Mouse (Mus musculus): ENCODE results near the gene Rfk. TPM values are rescaled to one million over a fixed set of nuclear protein-coding genes. Genes with fewer than 3 reads are reported as not detected.
A peak's percentile ranks its signal among the peaks of the same experiment; 100 is the strongest.

Rfk gene
- polyA plus RNA-seq, 1 experiment: 985 TPM

DNA sequence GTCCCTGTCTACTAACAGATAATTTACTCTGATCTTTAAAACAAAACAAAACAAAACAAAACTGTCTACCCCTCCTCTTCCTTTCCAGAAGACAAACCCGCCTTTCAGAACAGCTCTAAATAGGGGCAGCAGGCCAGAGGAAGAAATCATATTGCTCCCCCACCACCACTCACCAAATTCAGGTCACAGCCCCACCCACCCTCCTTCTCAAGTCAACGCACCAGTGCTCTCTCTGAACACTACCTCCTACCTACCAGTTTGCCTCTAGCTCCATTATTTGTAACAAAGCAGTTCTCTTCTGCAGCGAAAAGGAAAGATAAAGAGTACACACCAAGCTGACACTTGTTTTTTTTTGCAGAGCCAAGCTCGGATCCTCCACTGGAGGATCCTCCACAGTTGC lies 38.5 kb upstream of the Rfk start:
- H3K36me3 ChIP-seq (ENCODE audit: control insufficient read depth, insufficient read depth, low read length): no peaks in the 10 kb centered on the region
- H3K4me3 ChIP-seq (ENCODE audit: low read depth, low read length): peak overlapping the region; percentile 26; the same call in 1 of the 2 replicates
- WGBS: 31% methylated on average over 4 of the region's 4 CpGs
- TF ChIP-seq CTCF (IDR thresholded peaks at IDR 0.05; ENCODE audit: extremely low read depth, insufficient read length, insufficient replicate concordance, low read depth, low read length) (no peak), POLR2A (IDR thresholded peaks at IDR 0.05; ENCODE audit: low read depth, low read length) (no peak)
- H3K27me3 ChIP-seq (ENCODE audit: control insufficient read depth, insufficient read depth, low read length): peaks cover 11% of the 10 kb centered on the region
- peaks cover 2% of the 10 kb centered on the region for H3K4me1 ChIP-seq (ENCODE audit: control insufficient read depth, insufficient read depth, insufficient read length, low read length)
- H3K27ac ChIP-seq (ENCODE audit: insufficient read depth, low read depth, low read length): no peak overlapping the region

DNA sequence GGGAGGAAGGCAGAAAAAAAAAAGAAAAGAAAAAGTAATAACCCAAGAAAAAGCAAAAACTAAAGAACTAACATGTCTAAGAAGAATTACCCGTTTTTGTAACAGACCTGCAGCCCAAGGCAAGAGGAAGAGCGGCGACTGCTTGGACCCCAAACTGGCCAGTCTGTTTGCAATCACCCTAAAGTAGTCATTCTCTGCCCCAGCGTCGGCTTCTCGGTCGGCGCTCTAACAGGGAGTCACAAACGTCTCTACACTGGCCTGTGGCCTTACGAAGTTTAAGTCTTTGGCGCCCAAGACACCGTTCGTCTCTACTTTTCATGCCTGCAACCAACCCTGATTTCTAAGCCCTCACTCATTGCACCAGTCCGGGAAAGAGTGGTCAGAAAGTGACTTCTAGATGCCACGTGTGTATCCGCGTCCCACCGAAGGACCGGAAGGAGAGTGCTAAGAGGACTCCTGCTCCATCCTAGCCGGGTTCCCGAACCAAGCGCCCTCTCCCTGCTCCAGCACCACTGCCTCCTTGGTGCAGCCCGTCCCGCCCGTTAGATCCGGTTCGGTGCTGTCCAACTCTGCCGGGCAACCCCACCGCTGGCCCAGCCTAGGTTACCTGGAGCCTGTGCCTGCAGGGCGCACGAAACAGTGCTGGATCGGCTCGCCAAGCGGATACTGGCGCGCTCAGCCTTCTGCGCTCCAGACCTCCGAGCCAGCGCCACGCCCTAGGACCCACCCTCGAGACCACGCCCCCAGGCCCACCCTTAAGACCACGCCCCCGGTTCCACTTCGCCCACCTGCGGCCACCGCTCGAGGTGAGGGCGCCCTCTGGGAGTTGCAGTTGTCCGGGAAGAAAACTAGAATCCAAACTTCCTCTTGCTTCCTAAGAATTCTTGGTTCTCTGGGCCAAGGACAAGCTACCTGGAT lies 37.6 kb upstream of the Rfk start:
- H3K27ac ChIP-seq (ENCODE audit: insufficient read depth, low read depth, low read length): no peak overlapping the region
- TF ChIP-seq CTCF (IDR thresholded peaks at IDR 0.05; ENCODE audit: extremely low read depth, insufficient read length, insufficient replicate concordance, low read depth, low read length) (no peak), POLR2A (IDR thresholded peaks at IDR 0.05; ENCODE audit: low read depth, low read length) (peak; percentile 26; the same call in 1 of the 2 replicates)
- peaks cover 2% of the 10 kb centered on the region for H3K4me1 ChIP-seq (ENCODE audit: control insufficient read depth, insufficient read depth, insufficient read length, low read length)
- 4% methylated on average over 50 of the region's 50 CpGs for WGBS
- H3K36me3 ChIP-seq (ENCODE audit: control insufficient read depth, insufficient read depth, low read length): no peaks in the 10 kb centered on the region
- peaks cover 11% of the 10 kb centered on the region for H3K27me3 ChIP-seq (ENCODE audit: control insufficient read depth, insufficient read depth, low read length)
- peak overlapping the region; percentile 67 for H3K4me3 ChIP-seq (ENCODE audit: low read depth, low read length)

DNA sequence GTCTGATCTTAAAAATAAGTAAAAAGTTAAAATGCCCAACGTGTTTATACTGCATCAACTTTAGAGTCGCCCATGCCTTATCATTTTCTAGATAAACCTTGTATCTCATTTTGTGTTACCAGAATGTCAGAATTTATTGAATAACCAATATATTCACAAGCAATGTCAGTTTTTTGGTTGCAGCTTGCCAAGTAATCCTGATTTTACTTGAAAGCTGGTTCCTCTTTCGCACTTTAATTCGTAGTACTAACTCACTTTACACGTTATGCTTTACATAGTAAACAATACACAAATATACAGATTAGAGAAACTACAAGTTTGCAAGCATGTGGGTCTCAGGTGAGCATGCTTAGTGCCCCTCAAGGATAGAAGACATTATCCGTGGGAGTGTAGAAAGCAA lies 36.9 kb upstream of the Rfk start:
- H3K27ac ChIP-seq (ENCODE audit: insufficient read depth, low read depth, low read length): no peak overlapping the region
- TF ChIP-seq CTCF (IDR thresholded peaks at IDR 0.05; ENCODE audit: extremely low read depth, insufficient read length, insufficient replicate concordance, low read depth, low read length): no peak
- TF ChIP-seq POLR2A (IDR thresholded peaks at IDR 0.05; ENCODE audit: low read depth, low read length): no peak
- H3K4me3 ChIP-seq (ENCODE audit: low read depth, low read length): no peak overlapping the region
- 46% methylated on average over 6 of the region's 6 CpGs for WGBS
- H3K27me3 ChIP-seq (ENCODE audit: control insufficient read depth, insufficient read depth, low read length): peaks cover 11% of the 10 kb centered on the region
- H3K4me1 ChIP-seq (ENCODE audit: control insufficient read depth, insufficient read depth, insufficient read length, low read length): peaks cover 2% of the 10 kb centered on the region
- no peaks in the 10 kb centered on the region for H3K36me3 ChIP-seq (ENCODE audit: control insufficient read depth, insufficient read depth, low read length)

GRCm38 (mm10) chr19:17357391-17357790 lies 36.5 kb upstream of the Rfk start:
- no peak overlapping the region for H3K4me3 ChIP-seq (ENCODE audit: low read depth, low read length)

DNA sequence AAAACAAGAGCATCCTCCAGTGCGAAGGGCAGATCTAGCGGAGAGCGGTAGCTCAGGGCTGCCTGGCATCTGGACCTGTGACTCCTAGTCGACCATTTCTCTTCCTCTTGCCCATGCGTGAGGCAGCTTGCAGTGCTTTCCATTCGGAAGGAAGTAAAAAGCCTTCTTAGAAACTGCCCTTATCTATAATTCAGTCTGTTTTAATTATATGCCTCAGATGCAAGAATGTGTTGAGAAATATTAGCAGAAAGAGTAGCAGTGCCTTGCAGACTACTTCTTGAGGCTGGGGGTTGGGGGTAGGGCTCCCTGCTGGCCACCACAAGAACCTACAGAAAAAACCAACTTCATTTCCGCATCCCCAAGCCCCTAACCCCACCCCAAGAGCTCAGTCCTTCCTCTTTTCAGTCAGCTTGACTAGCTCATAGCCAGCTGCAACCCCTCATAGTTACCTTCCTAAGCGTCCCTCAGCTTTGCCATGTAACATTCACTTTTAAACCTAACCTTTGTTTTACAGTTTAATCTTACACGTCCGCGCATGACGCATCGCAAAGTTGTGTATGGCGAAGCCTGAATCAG lies 34.4 kb upstream of the Rfk start:
- Histone ChIP-seq H3K27me3 (ENCODE audit: control insufficient read depth, insufficient read depth, low read length) (peaks cover 11% of the 10 kb centered on the region), H3K27ac (ENCODE audit: insufficient read depth, low read depth, low read length) (no peak overlapping the region), H3K4me1 (ENCODE audit: control insufficient read depth, insufficient read depth, insufficient read length, low read length) (peaks cover 2% of the 10 kb centered on the region), H3K36me3 (ENCODE audit: control insufficient read depth, insufficient read depth, low read length) (no peaks in the 10 kb centered on the region), H3K4me3 (ENCODE audit: low read depth, low read length) (0 out of 2 replicates have a peak overlapping the region, but pooled peaks have one; percentile 16)
- TF ChIP-seq POLR2A (IDR thresholded peaks at IDR 0.05; ENCODE audit: low read depth, low read length): no peak
- 0 out of 2 replicates have a peak, but pooled peaks have one; percentile 5 for TF ChIP-seq CTCF (IDR thresholded peaks at IDR 0.05; ENCODE audit: extremely low read depth, insufficient read length, insufficient replicate concordance, low read depth, low read length)
- 73% methylated on average over 14 of the region's 14 CpGs for WGBS

More at GRCm38 (mm10) chr19:17357391-17357790, 36.5 kb upstream of the Rfk start:
- TF ChIP-seq CTCF (IDR thresholded peaks at IDR 0.05; ENCODE audit: extremely low read depth, insufficient read length, insufficient replicate concordance, low read depth, low read length) (no peak), POLR2A (IDR thresholded peaks at IDR 0.05; ENCODE audit: low read depth, low read length) (no peak)
- Histone ChIP-seq H3K36me3 (ENCODE audit: control insufficient read depth, insufficient read depth, low read length) (no peaks in the 10 kb centered on the region), H3K27ac (ENCODE audit: insufficient read depth, low read depth, low read length) (no peak overlapping the region), H3K4me1 (ENCODE audit: control insufficient read depth, insufficient read depth, insufficient read length, low read length) (peaks cover 2% of the 10 kb centered on the region), H3K27me3 (ENCODE audit: control insufficient read depth, insufficient read depth, low read length) (peaks cover 11% of the 10 kb centered on the region)
- WGBS: 52% methylated on average over 3 of the region's 3 CpGs

GRCm38 (mm10) chr19:17361181-17361580 lies 32.7 kb upstream of the Rfk start:
- Histone ChIP-seq H3K27ac (ENCODE audit: insufficient read depth, low read depth, low read length) (no peak overlapping the region), H3K4me1 (ENCODE audit: control insufficient read depth, insufficient read depth, insufficient read length, low read length) (peaks cover under 1% of the 10 kb centered on the region), H3K36me3 (ENCODE audit: control insufficient read depth, insufficient read depth, low read length) (no peaks in the 10 kb centered on the region), H3K4me3 (ENCODE audit: low read depth, low read length) (no peak overlapping the region), H3K27me3 (ENCODE audit: control insufficient read depth, insufficient read depth, low read length) (peaks cover 3% of the 10 kb centered on the region; the same call in 1 of the 2 replicates)
- 60% methylated on average over 2 of the region's 2 CpGs for WGBS
- TF ChIP-seq POLR2A (IDR thresholded peaks at IDR 0.05; ENCODE audit: low read depth, low read length) (no peak), CTCF (IDR thresholded peaks at IDR 0.05; ENCODE audit: extremely low read depth, insufficient read length, insufficient replicate concordance, low read depth, low read length) (no peak)

- Histone ChIP-seq H3K27me3 (ENCODE audit: control insufficient read depth, insufficient read depth, low read length) (no peaks in the 10 kb centered on the region), H3K27ac (ENCODE audit: insufficient read depth, low read depth, low read length) (no peak overlapping the region), H3K36me3 (ENCODE audit: control insufficient read depth, insufficient read depth, low read length) (no peaks in the 10 kb centered on the region), H3K4me3 (ENCODE audit: low read depth, low read length) (no peak overlapping the region), H3K4me1 (ENCODE audit: control insufficient read depth, insufficient read depth, insufficient read length, low read length) (no peaks in the 10 kb centered on the region)
- TF ChIP-seq POLR2A (IDR thresholded peaks at IDR 0.05; ENCODE audit: low read depth, low read length) (no peak), CTCF (IDR thresholded peaks at IDR 0.05; ENCODE audit: extremely low read depth, insufficient read length, insufficient replicate concordance, low read depth, low read length) (no peak)
- WGBS: 37% methylated on average over 3 of the region's 3 CpGs
Observed at GRCm38 (mm10) chr19:17364741-17365140, 29.1 kb upstream of the Rfk start.

Data from small intestine, adult 2 months (tissue).